12 mouse cellular contexts compared by ENCODE assay signal in the genomic region with DNA sequence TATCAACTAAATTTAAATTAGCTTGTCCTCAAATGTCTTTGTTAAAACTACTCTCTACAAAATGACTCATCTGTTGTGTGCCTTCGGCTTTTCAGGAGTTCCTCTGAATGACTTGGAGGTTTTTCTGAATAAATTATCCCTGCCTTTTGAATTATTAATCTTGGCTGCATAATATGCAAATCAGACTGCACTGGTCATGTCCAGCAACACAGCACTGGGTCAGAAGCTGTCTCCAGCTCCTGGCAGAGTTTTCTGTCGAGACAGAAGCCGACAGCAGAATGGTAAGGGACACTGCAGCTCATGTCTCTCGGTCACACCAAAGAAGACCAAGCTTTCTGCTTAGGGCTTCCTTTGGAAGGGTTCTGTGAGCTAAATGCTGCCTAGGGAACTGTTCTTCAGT. TPM values are rescaled to one million over a fixed set of nuclear protein-coding genes. Genes with fewer than 3 reads are reported as not detected.
DNase-seq lines count a peak whose midpoint lies in the region; ATAC-seq and TF ChIP-seq lines count a peak whose summit lies in the region.
"Had no signal": no experiment of that assay in that cellular context is flagged by ENCODE, and none has a peak within 500 bp of the region (broad histone marks: within the 10 kb centered on the region; RNA-seq: fewer than 3 reads in every experiment).

A gene (plus strand): TSS at position 222 of the 400 bp plus-strand sequence.

- peak; percentile 28 for TF ChIP-seq POLR2A in kidney, adult 2 months (IDR thresholded peaks at IDR 0.05; ENCODE audit: low read depth, low read length)

- no peaks in the 10 kb centered on the region for H3K27me3 ChIP-seq in kidney, adult 2 months (replicated peaks; ENCODE audit: control insufficient read depth, insufficient read depth, low read length)
- H3K27me3 ChIP-seq: liver, embryonic 13.5 days had no signal

- no peaks in the 10 kb centered on the region for H3K36me3 ChIP-seq in kidney, adult 2 months (ENCODE audit: control insufficient read depth, insufficient read depth, low read length)
- H3K36me3 ChIP-seq: liver, embryonic 13.5 days had no signal

- peak within 1 kb of the TSS; percentile 50 for H3K4me3 ChIP-seq in kidney, adult 2 months (ENCODE audit: insufficient read depth, low read depth, low read length)
- H3K4me3 ChIP-seq: liver, embryonic 13.5 days had no signal

- DNase-seq in cerebellum, adult 9-11 months, result no peak
- peak; percentile 13 for DNase-seq in lung, postnatal 10 days
- DNase-seq in lung, postnatal 4 days, result no peak
- peak; percentile 82 for DNase-seq in kidney, adult 2 months
- peak; percentile 5 for DNase-seq in retina, postnatal 1 day
- DNase-seq in lung, postnatal 36 days, result no peak
- DNase-seq: B cell, adult 2 months; liver, embryonic 13.5 days had no signal

- H3K27ac ChIP-seq in kidney, adult 2 months (ENCODE audit: insufficient read depth, low read depth, low read length), result peak within 1 kb of the TSS; percentile 51; the same call in 1 of the 2 replicates
- H3K27ac ChIP-seq: liver, embryonic 13.5 days had no signal

- no peak for TF ChIP-seq CTCF in kidney, adult 2 months (conservative IDR thresholded peaks at IDR 0.05; ENCODE audit: insufficient read depth, insufficient read length, low read depth, low read length)

- peaks cover 5% of the 10 kb centered on the region; the same call in 1 of the 2 replicates for H3K4me1 ChIP-seq in kidney, adult 2 months (ENCODE audit: control insufficient read depth, insufficient read depth, low read length)
- H3K4me1 ChIP-seq: liver, embryonic 13.5 days had no signal

- peak; percentile 58; the same call in 1 of the 2 replicates for ATAC-seq in cerebellum, adult (ENCODE audit: insufficient number of reproducible peaks, low FRiP score, low TSS enrichment)
- ATAC-seq in granulocyte monocyte progenitor cell, adult 5-6 weeks (replicated peaks; ENCODE audit: poor library complexity, severe bottlenecking), result no peak

- 26% methylated on average over 4 of the region's 4 CpGs for WGBS in kidney, adult 2 months

RNA-seq across cellular contexts. Expression of the gene that starts here (rescaled TPM):
- 23.5 and 29.5 TPM in 2 replicates for polyA plus RNA-seq in kidney, adult 2 months (2012; rRNA removed)
- total RNA-seq in granulocyte monocyte progenitor cell, adult 5-6 weeks (2014; fragmentation: Nextera tagmentation), result not detected in 2 replicates
- total RNA-seq in granulocyte monocyte progenitor cell, adult 5-6 weeks (2017), result not detected in 2 replicates
- total RNA-seq: common myeloid progenitor, adult 5-6 weeks; layer of hippocampus, adult 18-20 months had no signal

Comparison
In these comparisons a context has a peak if more than half of its experiments do, and no peak if none do; other contexts are left out.
1. DNase-seq: peak in lung, postnatal 10 days (single experiment), kidney, adult 2 months (single experiment) and retina, postnatal 1 day (single experiment); none in cerebellum, adult 9-11 months (single experiment), lung, postnatal 4 days (0 of 2) and lung, postnatal 36 days (single experiment).